Mouse (Mus musculus): ENCODE results near the gene Olfr470. TPM values are rescaled to one million over a fixed set of nuclear protein-coding genes. Genes with fewer than 3 reads are reported as not detected.
"Not testable (repeated sequence)": the region's sequence is repeated elsewhere in the genome, so short reads cannot be mapped to it uniquely, and the experiment has no call there.

Olfr470 gene
- polyA plus RNA-seq (2012; rRNA removed), result not detected in 2 replicates

GRCm38 (mm10) chr7:107847390-107847789 is at the start of gene Olfr470:
Olfr470 (minus strand) TSS chr7:107847490.
- not testable (repeated sequence) for H3K4me3 ChIP-seq (ENCODE audit: insufficient read depth, low read length); H3K27ac ChIP-seq (ENCODE audit: insufficient read depth, low read length); H3K4me1 ChIP-seq (ENCODE audit: control insufficient read depth, insufficient read depth, low read length)

- H3K27ac ChIP-seq (ENCODE audit: insufficient read depth, low read length), result no peak overlapping the region
- no peak for TF ChIP-seq POLR2A (IDR thresholded peaks at IDR 0.05; ENCODE audit: extremely low read depth, insufficient read depth, low read length)
- no peak for TF ChIP-seq CTCF (IDR thresholded peaks at IDR 0.05; ENCODE audit: extremely low read depth, insufficient read depth, low read length)
- no peak overlapping the region for H3K4me3 ChIP-seq (ENCODE audit: insufficient read depth, low read length)
- no peaks in the 10 kb centered on the region for H3K4me1 ChIP-seq (ENCODE audit: control insufficient read depth, insufficient read depth, low read length)
Observed at GRCm38 (mm10) chr7:107841719-107842118, 5.6 kb downstream of the Olfr470 start.

GRCm38 (mm10) chr7:107825441-107825840 is 21.8 kb downstream of the Olfr470 start, which contains the start of gene Olfr469:
Olfr469 (minus strand) TSS chr7:107825541.
- not testable (repeated sequence) for H3K4me3 ChIP-seq (ENCODE audit: insufficient read depth, low read length); H3K4me1 ChIP-seq (ENCODE audit: control insufficient read depth, insufficient read depth, low read length); H3K27ac ChIP-seq (ENCODE audit: insufficient read depth, low read length)

- H3K4me1 ChIP-seq (ENCODE audit: control insufficient read depth, insufficient read depth, low read length); H3K27ac ChIP-seq (ENCODE audit: insufficient read depth, low read length); H3K4me3 ChIP-seq (ENCODE audit: insufficient read depth, low read length): not testable (repeated sequence)
Observed at GRCm38 (mm10) chr7:107823867-107824266, 23.4 kb downstream of the Olfr470 start.

- Histone ChIP-seq H3K4me1 (ENCODE audit: control insufficient read depth, insufficient read depth, low read length) (no peaks in the 10 kb centered on the region), H3K4me3 (ENCODE audit: insufficient read depth, low read length) (no peak overlapping the region), H3K27ac (ENCODE audit: insufficient read depth, low read length) (no peak overlapping the region)
- no peak for TF ChIP-seq POLR2A (IDR thresholded peaks at IDR 0.05; ENCODE audit: extremely low read depth, insufficient read depth, low read length)
- TF ChIP-seq CTCF (IDR thresholded peaks at IDR 0.05; ENCODE audit: extremely low read depth, insufficient read depth, low read length), result no peak
Observed at GRCm38 (mm10) chr7:107819442-107819841, 27.8 kb downstream of the Olfr470 start.

- TF ChIP-seq POLR2A (IDR thresholded peaks at IDR 0.05; ENCODE audit: extremely low read depth, insufficient read depth, low read length) (no peak), CTCF (IDR thresholded peaks at IDR 0.05; ENCODE audit: extremely low read depth, insufficient read depth, low read length) (no peak)
- Histone ChIP-seq H3K4me3 (ENCODE audit: insufficient read depth, low read length) (no peak within 1 kb of the TSS), H3K27ac (ENCODE audit: insufficient read depth, low read length) (no peak within 1 kb of the TSS), H3K4me1 (ENCODE audit: control insufficient read depth, insufficient read depth, low read length) (no peaks in the 10 kb centered on the region)
Observed at GRCm38 (mm10) chr7:107811963-107812362, 35.3 kb downstream of the Olfr470 start, which contains the start of gene Olfr467. Olfr467 (plus strand) TSS chr7:107812263.

- TF ChIP-seq POLR2A (IDR thresholded peaks at IDR 0.05; ENCODE audit: extremely low read depth, insufficient read depth, low read length), result no peak
- TF ChIP-seq CTCF (IDR thresholded peaks at IDR 0.05; ENCODE audit: extremely low read depth, insufficient read depth, low read length), result no peak
- no peak overlapping the region for H3K27ac ChIP-seq (ENCODE audit: insufficient read depth, low read length)
- no peak overlapping the region for H3K4me3 ChIP-seq (ENCODE audit: insufficient read depth, low read length)
- no peaks in the 10 kb centered on the region for H3K4me1 ChIP-seq (ENCODE audit: control insufficient read depth, insufficient read depth, low read length)
Observed at GRCm38 (mm10) chr7:107802138-107802537, 45.2 kb downstream of the Olfr470 start.

- no peak for TF ChIP-seq POLR2A (IDR thresholded peaks at IDR 0.05; ENCODE audit: extremely low read depth, insufficient read depth, low read length)
- no peak for TF ChIP-seq CTCF (IDR thresholded peaks at IDR 0.05; ENCODE audit: extremely low read depth, insufficient read depth, low read length)
- no peaks in the 10 kb centered on the region for H3K4me1 ChIP-seq (ENCODE audit: control insufficient read depth, insufficient read depth, low read length)
- H3K4me3 ChIP-seq (ENCODE audit: insufficient read depth, low read length), result no peak within 1 kb of the TSS
- H3K27ac ChIP-seq (ENCODE audit: insufficient read depth, low read length), result no peak within 1 kb of the TSS
Observed at GRCm38 (mm10) chr7:107801108-107801507, 46.2 kb downstream of the Olfr470 start, which contains the start of gene Ovch2. Ovch2 (minus strand) TSS chr7:107801208.

- no peak overlapping the region for H3K27ac ChIP-seq (ENCODE audit: insufficient read depth, low read length)
- no peak overlapping the region for H3K4me3 ChIP-seq (ENCODE audit: insufficient read depth, low read length)
- H3K4me1 ChIP-seq (ENCODE audit: control insufficient read depth, insufficient read depth, low read length), result no peaks in the 10 kb centered on the region
- TF ChIP-seq CTCF (IDR thresholded peaks at IDR 0.05; ENCODE audit: extremely low read depth, insufficient read depth, low read length) (no peak), POLR2A (IDR thresholded peaks at IDR 0.05; ENCODE audit: extremely low read depth, insufficient read depth, low read length) (no peak)
Observed at GRCm38 (mm10) chr7:107796500-107796899, 50.8 kb downstream of the Olfr470 start.

Other genes starting within 250 kb of the Olfr470 start
- not detected in 2 replicates for gene 5330417H12Rik, start 222.3 kb downstream of the Olfr470 start, polyA plus RNA-seq (2012; rRNA removed)
- gene Cyb5r2, start 89.5 kb downstream of the Olfr470 start, polyA plus RNA-seq (2012; rRNA removed), result 0.19 and 0.23 TPM in 2 replicates
- gene Ovch2, start 46.3 kb downstream of the Olfr470 start, polyA plus RNA-seq (2012; rRNA removed), result not detected in 2 replicates
- gene Olfr467, start 35.2 kb downstream of the Olfr470 start, polyA plus RNA-seq (2012; rRNA removed), result not detected in 2 replicates
- gene Olfr469, start 21.9 kb downstream of the Olfr470 start, polyA plus RNA-seq (2012; rRNA removed), result not detected in 2 replicates
- gene Olfr472, start 50.4 kb upstream of the Olfr470 start, polyA plus RNA-seq (2012; rRNA removed), result not detected in 2 replicates
- gene Olfr473, start 83.0 kb upstream of the Olfr470 start, polyA plus RNA-seq (2012; rRNA removed), result not detected in 2 replicates
- not detected in 2 replicates for gene Olfr474, start 107.2 kb upstream of the Olfr470 start, polyA plus RNA-seq (2012; rRNA removed)
- not detected in 2 replicates for gene Olfr476, start 117.3 kb upstream of the Olfr470 start, polyA plus RNA-seq (2012; rRNA removed)
- not detected in 2 replicates for gene Olfr477, start 139.2 kb upstream of the Olfr470 start, polyA plus RNA-seq (2012; rRNA removed)
- gene Olfr478, start 186.5 kb upstream of the Olfr470 start, polyA plus RNA-seq (2012; rRNA removed), result not detected in 2 replicates
- gene Olfr479, start 203.2 kb upstream of the Olfr470 start, polyA plus RNA-seq (2012; rRNA removed), result not detected in 2 replicates
- not detected in 2 replicates for gene Olfr480, start 219.9 kb upstream of the Olfr470 start, polyA plus RNA-seq (2012; rRNA removed)
- gene Olfr481, start 232.4 kb upstream of the Olfr470 start, polyA plus RNA-seq (2012; rRNA removed), result not detected in 2 replicates

Measured in cortical plate, adult 2 months (tissue).